Mouse (Mus musculus) kidney, adult 11 months (tissue): Measurements from ENCODE around the gene Abhd2.
"Not testable (repeated sequence)": the region's sequence is repeated elsewhere in the genome, so short reads cannot be mapped to it uniquely, and the experiment has no call there.

ENCODE experiments used
- DNase-seq: peaks from one replicate; pipeline ENCODE4 v3.0.0; 2022

The Abhd2 gene

GRCm38 (mm10) chr7:79267690-79268388 lies 5.2 kb upstream of the Abhd2 start:
- no peak for DNase-seq

- no peak for DNase-seq
Measured at GRCm38 (mm10) chr7:79268897-79269296, 4.1 kb upstream of the Abhd2 start.

- no peak for DNase-seq
Measured at GRCm38 (mm10) chr7:79269411-79269810, 3.6 kb upstream of the Abhd2 start.

- no peak for DNase-seq
Measured at GRCm38 (mm10) chr7:79269866-79270265, 3.1 kb upstream of the Abhd2 start.

GRCm38 (mm10) chr7:79270961-79271387 lies 2.0 kb upstream of the Abhd2 start:
- DNase-seq = no peak

GRCm38 (mm10) chr7:79271861-79272788 lies 874 bp upstream of the Abhd2 start:
- DNase-seq = no peak

- DNase-seq = peak; percentile 45
Measured at GRCm38 (mm10) chr7:79273738-79274472, 906 bp downstream of the Abhd2 start.

- no peak for DNase-seq
Measured at GRCm38 (mm10) chr7:79274473-79275010, 1.5 kb downstream of the Abhd2 start.

- no peak for DNase-seq
Measured at GRCm38 (mm10) chr7:79275345-79275744, 2.3 kb downstream of the Abhd2 start.

GRCm38 (mm10) chr7:79278432-79278831 lies 5.4 kb downstream of the Abhd2 start:
- DNase-seq = no peak

- DNase-seq = no peak
Measured at GRCm38 (mm10) chr7:79279376-79280029, 6.5 kb downstream of the Abhd2 start.

- DNase-seq = no peak
Measured at GRCm38 (mm10) chr7:79282883-79283670, 10.1 kb downstream of the Abhd2 start.

- DNase-seq = not testable (repeated sequence)
Measured at GRCm38 (mm10) chr7:79283671-79283941, 10.6 kb downstream of the Abhd2 start.

GRCm38 (mm10) chr7:79284160-79284888 lies 11.3 kb downstream of the Abhd2 start:
- no peak for DNase-seq

GRCm38 (mm10) chr7:79284889-79285280 lies 11.9 kb downstream of the Abhd2 start:
- DNase-seq = no peak

- DNase-seq = no peak
Measured at GRCm38 (mm10) chr7:79285408-79285807, 12.4 kb downstream of the Abhd2 start.

GRCm38 (mm10) chr7:79287226-79287625 lies 14.2 kb downstream of the Abhd2 start:
- no peak for DNase-seq

- no peak for DNase-seq
Measured at GRCm38 (mm10) chr7:79287928-79288327, 14.9 kb downstream of the Abhd2 start.

GRCm38 (mm10) chr7:79288422-79288821 lies 15.4 kb downstream of the Abhd2 start:
- DNase-seq = no peak

- no peak for DNase-seq
Measured at GRCm38 (mm10) chr7:79293605-79294232, 20.7 kb downstream of the Abhd2 start.
